Mouse (Mus musculus): ENCODE results near the gene Il9r. TPM values are rescaled to one million over a fixed set of nuclear protein-coding genes. Genes with fewer than 3 reads are reported as not detected.

Gene Il9r
- polyA plus RNA-seq, 2 experiments from 2014 or later = 4.5 to 7.1 TPM

- no peak for ATAC-seq
These were observed 1.7 kb downstream of the Il9r start for GRCm38 (mm10) chr11:32198256-32198955.

- ATAC-seq = no peak
These were observed 2.3 kb downstream of the Il9r start for GRCm38 (mm10) chr11:32197766-32198165.

- no peak for ATAC-seq
These were observed 3.4 kb downstream of the Il9r start for GRCm38 (mm10) chr11:32196727-32197126.

GRCm38 (mm10) chr11:32195867-32196540 is 4.1 kb downstream of the Il9r start:
- peak; percentile 67 for ATAC-seq

- no peak for ATAC-seq
These were observed 5.5 kb downstream of the Il9r start for GRCm38 (mm10) chr11:32194626-32195025.

- ATAC-seq = no peak
These were observed 6.0 kb downstream of the Il9r start for GRCm38 (mm10) chr11:32194086-32194485.

- no peak for ATAC-seq
These were observed 6.9 kb downstream of the Il9r start for GRCm38 (mm10) chr11:32193156-32193555.

GRCm38 (mm10) chr11:32190603-32191110 is 9.4 kb downstream of the Il9r start:
- no peak for ATAC-seq

GRCm38 (mm10) chr11:32190119-32190518 is 10.0 kb downstream of the Il9r start:
- no peak for ATAC-seq

- no peak for ATAC-seq
These were observed 10.6 kb downstream of the Il9r start for GRCm38 (mm10) chr11:32189434-32189833.

- ATAC-seq = no peak
These were observed 11.2 kb downstream of the Il9r start for GRCm38 (mm10) chr11:32188881-32189280.

GRCm38 (mm10) chr11:32187256-32187655 is 12.8 kb downstream of the Il9r start:
- ATAC-seq = no peak

GRCm38 (mm10) chr11:32186031-32186430 is 14.0 kb downstream of the Il9r start:
- ATAC-seq = no peak

GRCm38 (mm10) chr11:32184469-32184868 is 15.6 kb downstream of the Il9r start:
- ATAC-seq = no peak

- ATAC-seq = no peak
These were observed 17.9 kb downstream of the Il9r start for GRCm38 (mm10) chr11:32181973-32182868.

- ATAC-seq = no peak
These were observed 18.8 kb downstream of the Il9r start for GRCm38 (mm10) chr11:32181246-32181645.

GRCm38 (mm10) chr11:32178506-32178905 is 21.6 kb downstream of the Il9r start:
- ATAC-seq = no peak

- no peak for ATAC-seq
These were observed 33.4 kb downstream of the Il9r start for GRCm38 (mm10) chr11:32166683-32167082.

GRCm38 (mm10) chr11:32161922-32162804 is 37.9 kb downstream of the Il9r start:
- peak; percentile 91 for ATAC-seq

- no peak for ATAC-seq
These were observed 38.6 kb downstream of the Il9r start for GRCm38 (mm10) chr11:32161500-32161899.

- ATAC-seq = no peak
These were observed 39.7 kb downstream of the Il9r start for GRCm38 (mm10) chr11:32160341-32160740.

- ATAC-seq = no peak
These were observed 40.9 kb downstream of the Il9r start for GRCm38 (mm10) chr11:32159176-32159575.

Data from activated CD4-positive, CD25-positive, alpha-beta regulatory T cell, adult 4 months (primary cell).